ENCODE assay signal across 10 mouse cellular contexts in the genomic region with DNA sequence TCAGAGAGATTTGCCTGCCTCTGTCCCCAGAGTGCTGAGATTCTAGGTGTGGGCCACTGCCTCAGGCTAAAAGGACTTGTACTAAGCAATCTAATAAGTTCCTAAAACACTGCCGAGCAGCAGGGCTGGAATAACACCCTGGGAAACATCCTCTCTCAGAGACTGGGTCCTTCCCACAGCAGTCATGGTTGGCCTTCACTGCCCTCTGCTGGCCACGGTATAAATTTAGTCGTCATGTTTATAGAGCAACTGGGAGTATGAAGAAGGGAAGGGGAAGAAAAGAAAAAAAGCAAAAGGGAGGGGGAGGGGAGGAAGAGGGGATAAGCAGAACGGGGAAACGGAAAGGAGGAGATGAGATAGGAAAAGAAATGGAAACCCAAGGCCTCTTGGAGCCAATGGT. TPM values are rescaled to one million over a fixed set of nuclear protein-coding genes. Genes with fewer than 3 reads are reported as not detected.
DNase-seq lines count a peak whose midpoint lies in the region; ATAC-seq and TF ChIP-seq lines count a peak whose summit lies in the region.
"Had no signal": no experiment of that assay in that cellular context is flagged by ENCODE, and none has a peak within 500 bp of the region (broad histone marks: within the 10 kb centered on the region; RNA-seq: fewer than 3 reads in every experiment).

No protein-coding gene starts in this region.

- no peaks in the 10 kb centered on the region for H3K9me3 ChIP-seq in kidney, embryonic 15.5 days (replicated peaks)
- H3K9me3 ChIP-seq in forebrain, embryonic 15.5 days = no peaks in the 10 kb centered on the region
- H3K9me3 ChIP-seq in hindbrain, postnatal 0 days (ENCODE audit: low read length) = no peaks in the 10 kb centered on the region
- no peaks in the 10 kb centered on the region for H3K9me3 ChIP-seq in limb, embryonic 10.5 days (replicated peaks)
- H3K9me3 ChIP-seq: embryonic facial prominence, embryonic 12.5 days had no signal

- no peak overlapping the region for H3K9ac ChIP-seq in kidney, embryonic 15.5 days
- no peak overlapping the region for H3K9ac ChIP-seq in forebrain, embryonic 15.5 days (replicated peaks)
- H3K9ac ChIP-seq in hindbrain, postnatal 0 days (replicated peaks; ENCODE audit: low read length) = no peak overlapping the region
- H3K9ac ChIP-seq: embryonic facial prominence, embryonic 12.5 days had no signal

- no peaks in the 10 kb centered on the region for H3K27me3 ChIP-seq in kidney, embryonic 15.5 days
- H3K27me3 ChIP-seq in forebrain, embryonic 15.5 days = no peaks in the 10 kb centered on the region
- H3K27me3 ChIP-seq in hindbrain, postnatal 0 days (ENCODE audit: insufficient read depth, low read length) = no peaks in the 10 kb centered on the region
- H3K27me3 ChIP-seq in limb, embryonic 10.5 days (ENCODE audit: low read depth, poor library complexity, severe bottlenecking) = no peaks in the 10 kb centered on the region
- H3K27me3 ChIP-seq: embryonic facial prominence, embryonic 12.5 days had no signal

- peak; percentile 71 for DNase-seq in kidney, adult 18-20 months
- peak; percentile 53 for DNase-seq in c-Kit-positive CD71-negative TER-119-negative erythroid progenitor cells, embryonic 14.5 days (ENCODE audit: low read depth)
- peak; percentile 87 for DNase-seq in hindbrain, postnatal 0 days (ENCODE audit: low spot score)
- DNase-seq in limb, embryonic 10.5 days (ENCODE audit: low spot score) = peak; percentile 80
- DNase-seq in thymus, postnatal 0 days (ENCODE audit: low spot score) = peak; percentile 63

- no peak overlapping the region for H3K4me2 ChIP-seq in kidney, embryonic 15.5 days
- no peak overlapping the region for H3K4me2 ChIP-seq in forebrain, embryonic 15.5 days (replicated peaks)
- no peak overlapping the region for H3K4me2 ChIP-seq in hindbrain, postnatal 0 days (ENCODE audit: low read depth, low read length)
- H3K4me2 ChIP-seq: embryonic facial prominence, embryonic 12.5 days had no signal

- TF ChIP-seq CTCF in hindbrain, postnatal 0 days (IDR thresholded peaks at IDR 0.05; ENCODE audit: low read depth) = peak; percentile 89

- no peak overlapping the region for H3K4me3 ChIP-seq in kidney, embryonic 15.5 days (replicated peaks)
- no peak overlapping the region for H3K4me3 ChIP-seq in forebrain, embryonic 15.5 days
- H3K4me3 ChIP-seq in hindbrain, postnatal 0 days (ENCODE audit: low read length) = no peak overlapping the region
- H3K4me3 ChIP-seq in limb, embryonic 10.5 days = no peak overlapping the region
- H3K4me3 ChIP-seq: embryonic facial prominence, embryonic 12.5 days; myocyte had no signal

- peaks cover 5% of the 10 kb centered on the region for H3K4me1 ChIP-seq in kidney, embryonic 15.5 days
- H3K4me1 ChIP-seq in forebrain, embryonic 15.5 days = peaks cover 5% of the 10 kb centered on the region; the same call in 1 of the 2 replicates
- no peaks in the 10 kb centered on the region for H3K4me1 ChIP-seq in hindbrain, postnatal 0 days (ENCODE audit: insufficient read depth, low read length)
- peaks cover 8% of the 10 kb centered on the region for H3K4me1 ChIP-seq in limb, embryonic 10.5 days
- H3K4me1 ChIP-seq: embryonic facial prominence, embryonic 12.5 days had no signal

- WGBS in kidney, embryonic 15.5 days = 1% methylated on average over 5 of the region's 5 CpGs
- WGBS in forebrain, embryonic 15.5 days = 0% methylated on average over 5 of the region's 5 CpGs
- 3% methylated on average over 5 of the region's 5 CpGs for WGBS in hindbrain, postnatal 0 days
- WGBS in limb, embryonic 10.5 days = 5% methylated on average over 5 of the region's 5 CpGs

- H3K27ac ChIP-seq in kidney, embryonic 15.5 days = no peak overlapping the region
- H3K27ac ChIP-seq in forebrain, embryonic 15.5 days (replicated peaks) = no peak overlapping the region
- H3K27ac ChIP-seq in hindbrain, postnatal 0 days = no peak overlapping the region
- H3K27ac ChIP-seq in limb, embryonic 10.5 days = no peak overlapping the region
- H3K27ac ChIP-seq: embryonic facial prominence, embryonic 12.5 days had no signal

- H3K36me3 ChIP-seq in kidney, embryonic 15.5 days = no peaks in the 10 kb centered on the region
- H3K36me3 ChIP-seq in forebrain, embryonic 15.5 days = no peaks in the 10 kb centered on the region
- H3K36me3 ChIP-seq in hindbrain, postnatal 0 days (ENCODE audit: insufficient read depth, low read length) = no peaks in the 10 kb centered on the region
- no peaks in the 10 kb centered on the region for H3K36me3 ChIP-seq in limb, embryonic 10.5 days
- H3K36me3 ChIP-seq: embryonic facial prominence, embryonic 12.5 days had no signal

- ATAC-seq in kidney, embryonic 15.5 days (replicated peaks; ENCODE audit: low FRiP score) = no peak
- ATAC-seq in forebrain, embryonic 15.5 days (replicated peaks) = peak; percentile 9; the same call in 1 of the 2 replicates
- ATAC-seq in hindbrain, postnatal 0 days = peak; percentile 38; the same call in 1 of the 2 replicates
- 0 out of 2 replicates have a peak, but pooled peaks have one; percentile 31 for ATAC-seq in neutrophil, adult 5-6 weeks (ENCODE audit: extremely low read depth, insufficient number of reproducible peaks, low FRiP score, poor library complexity, severe bottlenecking)

RNA-seq across cellular contexts. Expression of a gene that starts 5.3 kb away (rescaled TPM):
- 14.4 and 14.5 TPM in 2 replicates for polyA plus RNA-seq in kidney, embryonic 15.5 days (2015; fragmentation: Nextera tagmentation; extraction: Ambion mirVana)
- polyA plus RNA-seq in forebrain, embryonic 15.5 days (2015; fragmentation: Nextera tagmentation; extraction: Ambion mirVana) = 15.0 and 16.5 TPM in 2 replicates
- total RNA-seq in hindbrain, postnatal 0 days (2014; rRNA removed) = 108 and 110 TPM in 2 replicates
- 15.2 and 19.7 TPM in 2 replicates for polyA plus RNA-seq in hindbrain, postnatal 0 days (2015; fragmentation: Nextera tagmentation; extraction: Ambion mirVana)
- polyA plus RNA-seq in limb, embryonic 10.5 days (2016; fragmentation: Nextera tagmentation; extraction: Ambion mirVana) = 12.6 and 13.4 TPM in 2 replicates
- 8.1 and 10.8 TPM in 2 replicates for total RNA-seq in neutrophil, adult 5-6 weeks (2017)
- polyA plus RNA-seq in thymus, postnatal 0 days (2015; fragmentation: Nextera tagmentation; extraction: Ambion mirVana) = 5.3 and 5.9 TPM in 2 replicates
